Mouse (Mus musculus) cerebellum, postnatal 14 days (tissue): Measurements from ENCODE around the gene Cat.

Source experiments
- DNase-seq, 2 experiments: peaks; one replicate each; pipeline ENCODE4 v3.0.0; 2021; ENCODE audit warnings: mixed read lengths in 2 of 2

Gene Cat

GRCm38 (mm10) chr2:103484617-103485401 is at the start of gene Cat:
Cat (minus strand) TSS chr2:103485160.
- DNase-seq, result peak; percentile 96 to 97

GRCm38 (mm10) chr2:103525596-103525995 is 40.6 kb upstream of the Cat start:
- no peak for DNase-seq

GRCm38 (mm10) chr2:103516472-103516871 is 31.5 kb upstream of the Cat start:
- no peak for DNase-seq

GRCm38 (mm10) chr2:103515513-103516180 is 30.7 kb upstream of the Cat start:
- DNase-seq, result peak; percentile 62 to 83

GRCm38 (mm10) chr2:103512066-103512795 is 27.3 kb upstream of the Cat start:
- no peak for DNase-seq

- no peak for DNase-seq
Measured at GRCm38 (mm10) chr2:103511631-103512030, 26.7 kb upstream of the Cat start.

GRCm38 (mm10) chr2:103511042-103511441 is 26.1 kb upstream of the Cat start:
- DNase-seq, result no peak

GRCm38 (mm10) chr2:103507651-103508050 is 22.7 kb upstream of the Cat start:
- no peak for DNase-seq

- no peak for DNase-seq
Measured at GRCm38 (mm10) chr2:103505956-103506355, 21.0 kb upstream of the Cat start.

GRCm38 (mm10) chr2:103504463-103504862 is 19.5 kb upstream of the Cat start:
- DNase-seq, result no peak

GRCm38 (mm10) chr2:103500769-103501168 is 15.8 kb upstream of the Cat start:
- no peak for DNase-seq

- DNase-seq, result no peak
Measured at GRCm38 (mm10) chr2:103495633-103496418, 10.9 kb upstream of the Cat start.

- no peak for DNase-seq
Measured at GRCm38 (mm10) chr2:103493827-103494226, 8.9 kb upstream of the Cat start.

GRCm38 (mm10) chr2:103492526-103492925 is 7.6 kb upstream of the Cat start:
- DNase-seq, result no peak

GRCm38 (mm10) chr2:103483986-103484520 is 907 bp downstream of the Cat start:
- DNase-seq, result peak in 1 of 2 experiments; percentile 12

- DNase-seq, result no peak
Measured at GRCm38 (mm10) chr2:103483289-103483985, 1.5 kb downstream of the Cat start.

- DNase-seq, result no peak
Measured at GRCm38 (mm10) chr2:103481314-103482231, 3.4 kb downstream of the Cat start.

- no peak for DNase-seq
Measured at GRCm38 (mm10) chr2:103480871-103481270, 4.1 kb downstream of the Cat start.

GRCm38 (mm10) chr2:103480240-103480639 is 4.7 kb downstream of the Cat start:
- no peak for DNase-seq

- DNase-seq, result no peak
Measured at GRCm38 (mm10) chr2:103478326-103478725, 6.6 kb downstream of the Cat start.

- DNase-seq, result no peak
Measured at GRCm38 (mm10) chr2:103477456-103477855, 7.5 kb downstream of the Cat start.
